In the genomic region with DNA sequence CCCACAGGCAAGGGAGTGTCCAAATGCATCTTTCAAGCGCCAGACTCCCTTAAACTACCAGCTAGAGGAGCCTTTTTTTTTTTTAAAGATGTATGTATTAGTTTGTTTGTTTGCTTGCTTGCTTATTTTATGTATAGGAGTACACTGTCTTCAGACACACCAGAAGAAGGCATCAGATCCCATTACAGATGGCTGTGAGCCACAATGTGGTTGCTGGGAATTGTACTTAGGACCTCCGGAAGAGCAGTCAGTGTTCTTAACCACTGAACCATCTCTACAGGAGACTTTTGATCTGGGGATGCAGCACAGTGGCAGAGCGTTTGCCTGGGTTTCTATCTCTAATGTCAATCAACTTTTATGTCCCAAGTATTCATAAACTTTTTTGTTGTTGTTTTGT, we compare ENCODE assay signal across 8 mouse cellular contexts. TPM values are rescaled to one million over a fixed set of nuclear protein-coding genes. Genes with fewer than 3 reads are reported as not detected.
DNase-seq lines count a peak whose midpoint lies in the region; ATAC-seq and TF ChIP-seq lines count a peak whose summit lies in the region.

No protein-coding gene starts in this region.

- 0 out of 2 replicates have a peak, but pooled peaks cover 7% of the 10 kb centered on the region for H3K36me3 ChIP-seq in embryonic facial prominence, embryonic 14.5 days (ENCODE audit: control insufficient read depth, insufficient read depth, low read length)
- H3K36me3 ChIP-seq in intestine, embryonic 16.5 days (ENCODE audit: control insufficient read depth, insufficient read depth, low read length), result no peaks in the 10 kb centered on the region
- H3K36me3 ChIP-seq in neural tube, embryonic 13.5 days, result peaks cover under 1% of the 10 kb centered on the region; the same call in 1 of the 2 replicates

- H3K9ac ChIP-seq in embryonic facial prominence, embryonic 14.5 days (ENCODE audit: low read depth, low read length), result peak overlapping the region; percentile 88
- peak overlapping the region; percentile 86 for H3K9ac ChIP-seq in intestine, embryonic 16.5 days (ENCODE audit: low read depth, low read length)
- H3K9ac ChIP-seq in neural tube, embryonic 13.5 days, result peak overlapping the region; percentile 83

- H3K4me3 ChIP-seq in lung, adult 2 months (replicated peaks; ENCODE audit: extremely low read depth, low read depth, low read length), result peak overlapping the region; percentile 89
- H3K4me3 ChIP-seq in embryonic facial prominence, embryonic 14.5 days (ENCODE audit: low read depth, low read length), result peak overlapping the region; percentile 72
- H3K4me3 ChIP-seq in intestine, embryonic 16.5 days (ENCODE audit: low read length), result peak overlapping the region; percentile 75
- H3K4me3 ChIP-seq in neural tube, embryonic 13.5 days, result peak overlapping the region; percentile 67

- H3K4me2 ChIP-seq in embryonic facial prominence, embryonic 14.5 days (ENCODE audit: low read depth, low read length), result peak overlapping the region; percentile 85
- no peak overlapping the region for H3K4me2 ChIP-seq in intestine, embryonic 16.5 days (ENCODE audit: low read depth, low read length)
- peak overlapping the region; percentile 87 for H3K4me2 ChIP-seq in neural tube, embryonic 13.5 days

- H3K9me3 ChIP-seq in embryonic facial prominence, embryonic 14.5 days (ENCODE audit: control insufficient read depth, low read length), result no peaks in the 10 kb centered on the region
- H3K9me3 ChIP-seq in intestine, embryonic 16.5 days (ENCODE audit: control insufficient read depth, low read length), result no peaks in the 10 kb centered on the region
- no peaks in the 10 kb centered on the region for H3K9me3 ChIP-seq in neural tube, embryonic 13.5 days

- no peak for ATAC-seq in embryonic facial prominence, embryonic 14.5 days (ENCODE audit: low read depth)
- ATAC-seq in intestine, embryonic 16.5 days, result peak; percentile 17
- peak; percentile 8; the same call in 1 of the 2 replicates for ATAC-seq in neural tube, embryonic 13.5 days (ENCODE audit: low read depth)
- ATAC-seq in inflammation-experienced regulatory T-cells, adult 6 months, result no peak

- intact Hi-C loops in left cerebral cortex, postnatal 4 days (cut with DNase I), result loop anchor here (10.0 kb wide), 1 partner anchor 546 kb away; no protein-coding TSS in a partner anchor

- no peaks in the 10 kb centered on the region for H3K27me3 ChIP-seq in embryonic facial prominence, embryonic 14.5 days (replicated peaks; ENCODE audit: control insufficient read depth, insufficient read depth, low read length)
- no peaks in the 10 kb centered on the region for H3K27me3 ChIP-seq in intestine, embryonic 16.5 days (replicated peaks; ENCODE audit: control insufficient read depth, insufficient read depth, low read length)
- no peaks in the 10 kb centered on the region; the same call in 1 of the 2 replicates for H3K27me3 ChIP-seq in neural tube, embryonic 13.5 days

- peaks cover 3% of the 10 kb centered on the region; the same call in 1 of the 2 replicates for H3K4me1 ChIP-seq in lung, adult 2 months (ENCODE audit: control insufficient read depth, insufficient read depth, low read length)
- no peaks in the 10 kb centered on the region; the same call in 1 of the 2 replicates for H3K4me1 ChIP-seq in embryonic facial prominence, embryonic 14.5 days (ENCODE audit: control insufficient read depth, insufficient read depth, low read length)
- H3K4me1 ChIP-seq in intestine, embryonic 16.5 days (ENCODE audit: control insufficient read depth, insufficient read depth, low read length), result peaks cover 5% of the 10 kb centered on the region
- H3K4me1 ChIP-seq in neural tube, embryonic 13.5 days (replicated peaks), result peaks cover 26% of the 10 kb centered on the region

- TF ChIP-seq POLR2A in lung, adult 2 months (IDR thresholded peaks at IDR 0.05; ENCODE audit: borderline replicate concordance, extremely low read depth, low read depth, low read length), result no peak

- no peak for TF ChIP-seq CTCF in lung, adult 2 months (IDR thresholded peaks at IDR 0.05; ENCODE audit: insufficient read depth, low read length)

- 52% methylated on average over 3 of the region's 3 CpGs for WGBS in lung, adult 2 months
- WGBS in embryonic facial prominence, embryonic 14.5 days, result 50% methylated on average over 3 of the region's 3 CpGs
- 53% methylated on average over 3 of the region's 3 CpGs for WGBS in intestine, embryonic 16.5 days
- 53% methylated on average over 3 of the region's 3 CpGs for WGBS in neural tube, embryonic 13.5 days

- DNase-seq in lung, adult 2 months, result peak; percentile 4
- no peak for DNase-seq in lung, adult 18-20 months
- DNase-seq in embryonic facial prominence, embryonic 14.5 days (ENCODE audit: low spot score), result no peak
- no peak for DNase-seq in cerebellum, adult 9-11 months
- DNase-seq in left cerebral cortex, postnatal 4 days, result no peak

- H3K27ac ChIP-seq in embryonic facial prominence, embryonic 14.5 days (replicated peaks; ENCODE audit: low read depth, low read length), result no peak overlapping the region
- no peak overlapping the region for H3K27ac ChIP-seq in intestine, embryonic 16.5 days (ENCODE audit: low read length)
- H3K27ac ChIP-seq in neural tube, embryonic 13.5 days (replicated peaks), result no peak overlapping the region

RNA-seq across cellular contexts. Expression of gene Gtf3c3, which starts 0.3 kb away (rescaled TPM):
- 2.6 and 4.5 TPM in 2 replicates for polyA plus RNA-seq in lung, adult 2 months (2012; rRNA removed)
- polyA plus RNA-seq in embryonic facial prominence, embryonic 14.5 days (2014; fragmentation: Nextera tagmentation; extraction: Ambion mirVana), result 21.2 and 23.5 TPM in 2 replicates
- 17.4 and 17.6 TPM in 2 replicates for polyA plus RNA-seq in intestine, embryonic 16.5 days (2015; fragmentation: Nextera tagmentation; extraction: Ambion mirVana)
- polyA plus RNA-seq in neural tube, embryonic 13.5 days (2015; fragmentation: Nextera tagmentation; extraction: Ambion mirVana), result 21.6 and 23.0 TPM in 2 replicates
- 10 to 100 TPM; 15.3 to 18.9 (median 18.7) TPM for polyA plus RNA-seq in inflammation-experienced regulatory T-cells, adult 6 months (2017; shearing (Covaris generic))
- 10 to 100 TPM; 30.2 to 35.2 TPM for total RNA-seq in left cerebral cortex, postnatal 4 days (2021)

Comparison
In these comparisons a context has a peak if more than half of its experiments do, and no peak if none do; other contexts are left out.
1. ATAC-seq: peak in intestine, embryonic 16.5 days (single experiment) and neural tube, embryonic 13.5 days (single experiment); none in embryonic facial prominence, embryonic 14.5 days (single experiment) and inflammation-experienced regulatory T-cells, adult 6 months (single experiment).
2. Peak in every context shown above with its lines, with median percentiles within 50 percentile points of each other: H3K4me3 ChIP-seq and H3K9ac ChIP-seq.